Mouse (Mus musculus) layer of hippocampus, adult 8-10 months (tissue): ENCODE data around the gene Nebl. TPM values are rescaled to one million over a fixed set of nuclear protein-coding genes. Genes with fewer than 3 reads are reported as not detected.

Experiments used
- DNase-seq, 2 experiments: peaks; one replicate each; pipeline ENCODE4 v3.0.0; 2022; ENCODE audit warnings: low spot score in 2 of 2
- total RNA-seq, 4 experiments: library from RNA; stranded (reverse); gene quantifications; 2 replicates each; pipeline ENCODE4 v1.2.4; 2022

Nebl gene
- 100 to 1,000 TPM; 128 to 142 (median 137) TPM for total RNA-seq

DNA sequence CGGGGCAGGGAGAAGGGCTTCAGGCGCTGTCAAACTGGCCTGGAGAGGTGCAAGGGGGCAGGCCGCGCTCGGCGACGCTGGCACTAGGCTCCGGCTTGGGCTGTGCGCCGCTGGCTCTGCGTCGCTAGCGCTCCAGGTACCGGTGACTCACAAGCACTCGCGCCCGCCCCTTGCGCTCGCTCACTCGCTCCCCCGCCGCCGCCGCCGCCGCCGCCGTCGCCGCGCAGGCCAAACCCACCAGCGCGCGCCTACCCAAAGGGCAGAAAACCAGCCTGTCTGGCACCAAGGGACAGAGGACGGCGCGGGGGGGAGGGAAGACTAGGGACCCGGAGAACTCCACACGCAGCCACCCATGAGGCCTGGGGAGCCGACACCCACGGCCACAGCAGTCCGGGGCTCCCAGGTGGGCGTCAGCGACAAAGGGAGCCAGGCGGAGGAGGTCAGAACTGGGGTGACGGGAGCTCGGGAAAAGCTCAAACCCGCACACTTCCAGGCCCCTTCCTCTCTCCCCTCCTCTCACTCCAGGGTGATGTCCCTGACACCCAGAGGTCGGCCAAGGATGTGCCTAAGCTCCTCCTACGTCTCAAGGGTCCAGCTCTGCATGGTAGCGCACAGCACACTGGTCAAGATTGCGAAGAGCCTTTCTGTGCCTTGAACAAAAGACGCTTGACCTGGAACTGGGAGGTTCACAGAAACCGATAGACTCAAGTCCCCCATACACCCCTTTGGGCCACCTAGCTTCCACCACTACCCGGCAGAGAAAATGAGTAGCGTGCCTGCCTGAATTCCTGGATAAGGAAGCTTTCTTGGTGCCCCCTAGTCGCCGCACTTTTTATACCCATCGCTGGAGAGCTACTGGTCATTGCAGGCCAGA, at the start of gene Nebl:
TSS of gene Nebl (minus strand) at position 508 of the 874 bp plus-strand sequence.
- peak; percentile 56 to 74 for DNase-seq

GRCm38 (mm10) chr2:17770246-17770825, 39.1 kb upstream of the Nebl start:
- peak in 1 of 2 experiments; percentile 11 for DNase-seq

DNA sequence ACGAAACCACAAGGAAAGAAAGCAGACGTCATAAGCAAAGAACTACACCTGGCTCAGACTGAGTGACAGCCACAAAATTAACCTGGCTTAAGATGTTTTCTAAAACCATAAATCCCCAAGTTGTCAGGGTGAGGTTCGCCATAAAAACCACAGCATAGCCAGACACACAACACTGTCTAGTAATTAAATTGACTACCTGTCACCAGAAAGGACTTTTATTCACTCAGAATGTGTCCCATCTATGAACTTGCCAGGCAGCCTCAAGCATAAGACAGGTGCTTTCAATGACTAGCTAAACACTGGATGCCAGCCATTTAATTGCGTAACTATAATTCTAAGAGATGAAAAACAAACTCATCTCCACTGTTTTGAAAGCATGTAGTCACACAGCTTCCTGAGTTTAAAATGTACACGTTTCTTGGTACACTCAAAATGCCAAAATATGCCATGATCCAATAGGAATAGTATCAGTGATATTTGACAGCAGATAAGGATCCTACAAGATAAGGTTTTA, 38.0 kb upstream of the Nebl start:
- no peak for DNase-seq

- peak in 1 of 2 experiments; percentile 24 for DNase-seq
Observed at GRCm38 (mm10) chr2:17756271-17756670, 25.0 kb upstream of the Nebl start.

DNA sequence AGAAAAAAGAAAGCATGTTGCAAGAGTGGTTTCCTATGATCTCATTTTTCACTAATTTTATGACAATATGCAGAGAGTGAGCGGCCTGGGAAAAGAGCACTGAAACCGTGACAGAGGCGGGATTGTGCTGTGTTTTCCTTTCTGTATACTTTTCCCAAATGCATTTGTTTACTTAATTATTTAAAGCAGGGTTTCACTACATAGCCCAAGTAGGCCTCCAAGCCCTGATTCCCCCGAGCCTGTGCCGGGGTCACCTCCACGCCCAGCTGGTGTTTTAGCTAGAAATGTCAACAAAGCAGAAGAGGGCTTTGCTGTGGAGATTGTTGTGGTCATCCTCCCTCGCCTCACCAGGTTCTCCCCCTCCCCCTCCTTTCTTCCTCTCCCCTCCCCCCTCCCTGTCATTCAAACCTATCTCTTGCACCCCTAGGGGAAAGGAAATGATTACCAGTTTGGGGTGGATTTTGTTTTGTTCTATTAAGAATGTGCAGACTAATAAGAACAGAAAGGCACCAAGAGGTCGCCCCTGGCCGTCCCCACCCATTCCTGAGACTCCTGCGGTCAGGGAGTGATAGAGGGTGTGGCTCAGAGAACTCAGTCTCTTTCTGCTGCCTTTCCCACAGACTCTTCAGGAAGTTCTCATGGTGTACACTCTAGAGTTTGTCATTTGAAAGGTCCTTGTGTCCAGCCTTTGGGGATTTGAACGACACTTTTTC, 10.9 kb upstream of the Nebl start:
- DNase-seq: no peak

GRCm38 (mm10) chr2:17741555-17741954, 10.3 kb upstream of the Nebl start:
- no peak for DNase-seq

GRCm38 (mm10) chr2:17740454-17740853, 9.2 kb upstream of the Nebl start:
- no peak for DNase-seq

DNA sequence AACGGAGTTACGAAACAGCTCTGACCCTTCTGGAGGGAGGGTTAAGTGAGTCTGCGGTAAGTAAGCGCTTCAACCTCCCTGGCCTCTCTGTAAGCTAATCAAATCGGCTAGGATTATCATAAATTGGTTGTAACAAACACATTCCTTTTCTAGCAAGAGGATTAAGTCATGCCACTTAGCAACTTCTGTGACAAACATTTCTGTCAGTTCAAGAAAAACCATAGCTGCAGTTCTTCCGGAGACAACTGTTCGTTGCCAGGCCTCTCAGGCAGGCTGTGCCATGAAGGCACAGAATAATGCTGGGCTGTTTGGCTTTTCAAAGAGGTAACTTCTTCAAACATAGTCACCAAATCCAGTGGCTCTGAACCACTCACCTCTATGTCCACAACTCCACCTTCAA, 946 bp upstream of the Nebl start:
- no peak for DNase-seq

GRCm38 (mm10) chr2:17731831-17732200, 552 bp upstream of the Nebl start:
- DNase-seq: no peak

GRCm38 (mm10) chr2:17730648-17730956, 662 bp downstream of the Nebl start:
- no peak for DNase-seq

DNA sequence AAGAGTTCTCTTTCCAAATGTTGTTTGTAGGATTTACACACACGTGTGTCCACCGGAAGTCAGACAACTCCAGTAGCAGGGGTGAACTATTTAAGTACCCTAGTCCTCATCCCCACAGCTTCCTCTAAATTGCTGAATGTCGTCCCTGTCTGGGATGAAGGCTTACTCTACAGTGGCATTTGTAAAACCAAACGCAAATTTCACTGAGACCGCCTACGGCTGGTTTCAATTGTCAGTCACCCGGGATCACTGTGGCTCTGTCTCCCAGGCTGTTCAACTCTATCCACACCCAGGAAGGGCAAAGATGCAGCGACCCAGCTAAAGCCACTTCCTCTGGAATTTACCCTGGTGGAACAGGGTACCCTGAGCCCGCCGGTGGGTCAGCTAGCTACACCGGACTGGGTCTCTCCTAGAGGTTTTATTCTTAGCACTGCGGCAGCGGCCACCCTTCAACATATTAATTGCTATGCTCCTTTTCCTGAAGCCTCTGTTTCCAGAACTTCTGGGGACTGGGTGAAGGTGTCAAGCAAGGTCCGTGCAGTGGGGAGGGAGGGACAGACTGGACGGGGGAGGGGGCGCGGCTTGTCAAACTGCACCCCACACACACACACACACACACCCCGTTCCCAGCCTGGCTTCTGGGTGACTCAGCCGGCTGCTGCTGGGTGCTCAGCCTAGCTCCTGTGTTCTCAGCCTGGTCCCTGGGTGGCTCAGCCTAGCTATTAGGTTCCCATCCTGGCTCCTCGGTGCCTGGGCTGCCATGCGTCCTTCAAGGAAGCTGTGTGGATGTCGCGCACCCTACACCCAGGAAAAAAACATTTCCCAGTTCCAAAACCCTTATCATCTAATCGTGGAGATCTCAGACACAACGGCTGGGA, 1.3 kb downstream of the Nebl start:
- DNase-seq: peak in 1 of 2 experiments; percentile 45

- no peak for DNase-seq
Observed at GRCm38 (mm10) chr2:17724405-17724804, 6.9 kb downstream of the Nebl start.

GRCm38 (mm10) chr2:17723268-17724019, 7.8 kb downstream of the Nebl start:
- DNase-seq: no peak

GRCm38 (mm10) chr2:17721177-17721715, 10.0 kb downstream of the Nebl start:
- no peak for DNase-seq

DNA sequence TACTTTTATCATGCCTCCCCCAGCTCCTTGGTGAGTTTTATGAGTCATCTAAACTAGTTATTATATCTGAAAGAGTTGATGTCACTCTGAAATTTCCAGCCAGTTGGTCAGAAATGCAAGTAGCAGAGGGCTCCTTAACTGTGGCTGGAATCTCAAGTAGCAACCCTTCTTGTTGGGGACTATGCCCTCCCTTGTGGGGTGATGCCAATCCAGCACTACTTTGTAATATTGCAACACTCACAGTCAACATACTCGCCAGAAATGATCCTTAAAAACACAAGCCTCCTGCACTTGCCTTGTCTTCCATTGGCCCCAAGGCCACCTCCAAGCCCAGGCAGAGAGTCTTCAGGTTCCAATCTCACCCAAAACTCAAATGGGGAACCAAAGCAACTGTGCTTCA, 13.0 kb downstream of the Nebl start:
- no peak for DNase-seq

DNA sequence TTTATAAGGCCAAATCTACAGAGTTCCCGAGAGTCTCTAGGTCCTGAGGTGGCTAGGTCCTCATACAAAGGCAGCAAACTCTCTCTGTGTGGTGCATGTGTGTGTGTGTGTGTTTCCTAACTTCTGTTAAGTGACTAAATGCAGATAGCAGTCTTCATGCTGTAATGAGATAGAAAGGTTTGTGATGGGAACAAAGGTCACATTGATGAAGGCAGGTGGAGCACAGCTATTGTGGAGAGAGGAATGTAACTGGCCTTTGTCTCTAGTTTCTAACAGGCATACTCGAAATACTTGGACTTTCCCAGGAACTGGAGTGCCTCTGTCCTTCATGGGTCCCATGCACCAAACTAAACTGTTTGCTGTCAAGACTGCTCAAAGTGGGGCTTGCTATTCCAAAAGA, 14.1 kb downstream of the Nebl start:
- no peak for DNase-seq

DNA sequence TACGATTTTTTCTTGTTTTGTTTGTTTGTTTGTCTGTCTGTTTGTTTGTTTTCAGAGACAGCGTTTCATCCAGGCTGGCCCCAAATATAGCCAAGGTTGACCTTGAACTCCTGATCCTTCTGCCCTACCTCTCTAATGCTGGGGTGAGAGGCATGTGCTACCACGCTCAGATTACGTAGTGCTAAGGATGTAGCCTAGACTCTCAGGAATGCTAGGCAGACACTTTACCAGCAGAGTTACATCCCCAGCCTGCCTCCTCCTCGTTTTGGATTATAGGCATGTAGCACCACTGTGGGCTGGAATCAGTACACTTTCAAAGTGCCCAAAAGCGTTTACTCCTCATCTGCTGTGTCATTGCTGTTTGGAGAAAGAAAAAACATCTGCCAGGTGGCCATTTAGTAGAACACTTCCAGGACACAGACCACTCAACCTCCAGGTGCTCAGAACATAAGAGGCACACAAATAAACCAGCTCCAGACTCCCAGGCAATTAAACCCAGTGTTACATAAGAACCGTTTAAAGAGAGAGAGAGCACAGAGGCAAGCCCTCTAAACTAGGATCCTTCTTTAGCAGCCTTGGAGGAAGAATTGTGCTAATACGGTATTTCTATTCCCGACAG, 16.0 kb downstream of the Nebl start:
- DNase-seq: no peak

DNA sequence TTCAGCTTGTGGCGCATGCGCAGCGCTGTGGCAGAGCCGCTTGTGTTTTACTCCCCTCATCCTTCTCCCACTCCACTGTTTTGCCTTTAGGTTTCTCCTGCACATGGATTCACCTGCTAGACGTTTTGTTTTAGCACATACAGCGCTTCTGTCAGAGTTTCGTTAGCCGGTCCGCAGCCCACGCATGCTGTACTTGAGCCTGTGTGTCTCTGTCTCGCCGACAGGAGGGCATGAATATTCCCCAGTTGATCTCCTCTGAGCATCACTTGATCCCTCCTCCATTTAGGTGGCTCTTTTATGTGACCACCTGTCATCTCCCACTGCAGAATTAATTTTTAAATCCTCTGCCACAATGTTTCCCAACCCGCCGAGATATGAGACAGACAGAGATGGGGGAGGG, 16.6 kb downstream of the Nebl start:
- DNase-seq: no peak

GRCm38 (mm10) chr2:17714124-17714523, 17.1 kb downstream of the Nebl start:
- DNase-seq: no peak

GRCm38 (mm10) chr2:17711216-17711615, 20.0 kb downstream of the Nebl start:
- DNase-seq: no peak
